Mouse (Mus musculus): ENCODE data around the gene Gas6. TPM values are rescaled to one million over a fixed set of nuclear protein-coding genes. Genes with fewer than 3 reads are reported as not detected.

The Gas6 gene
- polyA plus RNA-seq (2012; rRNA removed; ENCODE audit: low replicate concordance): 194 and 224 TPM in 2 replicates

DNA sequence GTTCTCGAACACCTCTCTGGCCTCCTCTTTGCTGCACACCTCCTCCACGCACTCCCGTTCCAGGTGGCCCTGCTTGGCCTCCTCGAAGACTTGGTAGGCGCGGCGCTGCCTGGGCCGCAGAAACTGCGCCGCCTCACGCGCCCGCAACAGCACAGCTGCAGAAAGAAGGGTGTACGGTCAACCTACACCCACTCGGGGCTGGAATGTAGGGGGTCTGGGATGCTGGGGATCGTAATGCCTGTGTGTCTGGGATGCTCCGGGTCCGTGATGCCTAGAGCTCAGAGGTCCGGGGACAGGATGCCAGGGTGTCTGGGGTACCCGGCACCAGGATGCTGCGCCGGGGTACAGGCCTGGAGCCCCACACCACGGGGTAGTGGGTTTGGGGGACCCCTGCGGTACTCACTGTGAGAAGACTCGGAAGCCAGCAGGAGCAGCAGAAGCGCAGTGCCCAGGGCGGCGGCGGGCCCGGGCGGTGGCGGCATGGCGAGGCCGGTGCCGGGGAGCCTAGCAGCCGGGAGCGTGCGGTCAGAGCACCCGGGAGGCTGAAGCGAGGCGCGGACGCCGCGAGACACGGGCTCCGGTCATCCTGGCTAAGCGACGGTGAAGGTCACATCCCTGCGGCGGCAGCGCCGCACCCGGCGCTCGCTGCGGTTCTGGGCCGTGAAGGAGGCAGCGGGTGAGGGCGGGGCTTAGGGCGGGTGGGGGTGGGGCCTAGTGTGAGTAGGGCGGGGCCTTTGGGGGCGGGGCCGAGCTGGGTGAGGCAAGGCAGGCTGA, at the start of gene Gas6:
Gene Gas6, minus strand, starts transcription at position 633 of the 774 bp plus-strand sequence.

GRCm38 (mm10) chr8:13434889-13435288, 59.4 kb downstream of the Gas6 start, which contains the start of gene Tmem255b:
Tmem255b (plus strand) TSS chr8:13435189.

Other genes with a start within 250 kb of the Gas6 start
- 0.53 and 2.8 TPM in 2 replicates for gene Adprhl1, start 240.3 kb downstream of the Gas6 start, polyA plus RNA-seq (2012; rRNA removed; ENCODE audit: low replicate concordance)
- 17.8 and 34.9 TPM in 2 replicates for gene Dcun1d2, start 206.4 kb downstream of the Gas6 start, polyA plus RNA-seq (2012; rRNA removed; ENCODE audit: low replicate concordance)
- 26.0 and 41.1 TPM in 2 replicates for gene Tmco3, start 206.3 kb downstream of the Gas6 start, polyA plus RNA-seq (2012; rRNA removed; ENCODE audit: low replicate concordance)
- 22.0 and 39.2 TPM in 2 replicates for gene Tfdp1, start 155.7 kb downstream of the Gas6 start, polyA plus RNA-seq (2012; rRNA removed; ENCODE audit: low replicate concordance)
- 0.82 and 1.3 TPM in 2 replicates for gene Atp4b, start 97.7 kb downstream of the Gas6 start, polyA plus RNA-seq (2012; rRNA removed; ENCODE audit: low replicate concordance)
- 0.01 TPM in 1 of 2 replicates, not detected in the other for gene Grk1, start 89.4 kb downstream of the Gas6 start, polyA plus RNA-seq (2012; rRNA removed; ENCODE audit: low replicate concordance)
- gene Tmem255b, start 59.3 kb downstream of the Gas6 start, polyA plus RNA-seq (2012; rRNA removed; ENCODE audit: low replicate concordance): 15.5 and 19.5 TPM in 2 replicates
- 0.13 TPM in 1 of 2 replicates, not detected in the other for gene 1700029H14Rik, start 68.0 kb upstream of the Gas6 start, polyA plus RNA-seq (2012; rRNA removed; ENCODE audit: low replicate concordance)
- gene Rasa3, start 183.1 kb upstream of the Gas6 start, polyA plus RNA-seq (2012; rRNA removed; ENCODE audit: low replicate concordance): 72.2 and 87.2 TPM in 2 replicates
- not detected in 2 replicates for gene Cfap97d2, start 211.4 kb upstream of the Gas6 start, polyA plus RNA-seq (2012; rRNA removed; ENCODE audit: low replicate concordance)

All from mammary gland, adult 2 months (tissue).